Comparison of ENCODE assay signal across 18 mouse cellular contexts in genomic region chr7:109029961-109030465, GRCm38 (mm10). TPM values are rescaled to one million over a fixed set of nuclear protein-coding genes. Genes with fewer than 3 reads are reported as not detected.
"Had no signal": no experiment of that assay in that cellular context is flagged by ENCODE, and none has a peak within 500 bp of the region (broad histone marks: within the 10 kb centered on the region; RNA-seq: fewer than 3 reads in every experiment).

No protein-coding gene starts in this region.

- DNase-seq: kidney, postnatal 25 days; left cerebral cortex, postnatal 4 days; lung, adult 2 months; lung, postnatal 14 days; lung, postnatal 4 days; retina, postnatal 1 day; right cerebral cortex, postnatal 25 days; thymus, adult 18-20 months; thymus, postnatal 36 days had no signal

- ATAC-seq: midbrain, embryonic 16.5 days had no signal

- H3K27ac ChIP-seq: kidney, postnatal 0 days; limb, embryonic 12.5 days; limb, embryonic 15.5 days; liver, embryonic 15.5 days; neural tube, embryonic 13.5 days had no signal

- H3K27me3 ChIP-seq: limb, embryonic 12.5 days; limb, embryonic 15.5 days; liver, embryonic 15.5 days; neural tube, embryonic 13.5 days had no signal

- H3K4me3 ChIP-seq: limb, embryonic 12.5 days; limb, embryonic 15.5 days; liver, embryonic 15.5 days; myocyte; neural tube, embryonic 13.5 days had no signal

- H3K9ac ChIP-seq: limb, embryonic 12.5 days; limb, embryonic 15.5 days; liver, embryonic 15.5 days; neural tube, embryonic 13.5 days had no signal

- H3K36me3 ChIP-seq: limb, embryonic 15.5 days; liver, embryonic 15.5 days had no signal

- H3K9me3 ChIP-seq: limb, embryonic 12.5 days; limb, embryonic 15.5 days; liver, embryonic 15.5 days; neural tube, embryonic 13.5 days had no signal

- H3K4me2 ChIP-seq: limb, embryonic 12.5 days; limb, embryonic 15.5 days; liver, embryonic 11.5 days; liver, embryonic 15.5 days; midbrain, embryonic 11.5 days; neural tube, embryonic 13.5 days had no signal

- H3K4me1 ChIP-seq: limb, embryonic 12.5 days; limb, embryonic 15.5 days; liver, embryonic 15.5 days; neural tube, embryonic 13.5 days had no signal

RNA-seq across cellular contexts. Expression of gene Ric3, which starts 53.1 kb away (rescaled TPM):
- polyA plus RNA-seq: myocyte had no signal
